Mouse (Mus musculus) heart, adult 2 months (tissue): ENCODE measurements around the gene Man1c1.

ENCODE experiments used
- CTCF ChIP-seq: fragments of 200-600 bp; IDR thresholded peaks from 2 replicates; pipeline ENCODE4 v1.8.1; 2022; ENCODE audit warnings: antibody characterized with exemption, mild to moderate bottlenecking, moderate library complexity
- POLR2A ChIP-seq: fragments of 200-500 bp; IDR thresholded peaks from 2 replicates; pipeline ENCODE4 v1.6.1; 2011; ENCODE audit warnings: mild to moderate bottlenecking, low read depth, low read length, control low read depth; ENCODE audit not compliant: insufficient read depth

- no peak for TF ChIP-seq CTCF
- no peak for TF ChIP-seq POLR2A
These were observed 107.0 kb downstream of the Man1c1 start for GRCm38 (mm10) chr4:134596816-134597692.
